Comparison of ENCODE assay signal across 8 mouse cellular contexts in genomic region chr4:129542592-129543141, GRCm38 (mm10). TPM values are rescaled to one million over a fixed set of nuclear protein-coding genes. Genes with fewer than 3 reads are reported as not detected.
DNase-seq lines count a peak whose midpoint lies in the region; ATAC-seq lines count a peak whose summit lies in the region.

Hdac1 (minus strand) TSS chr4:129542713.

- peak within 1 kb of the TSS; percentile 91 for H3K9ac ChIP-seq in hindbrain, embryonic 11.5 days (ENCODE audit: low read depth, low read length)

- no peaks in the 10 kb centered on the region for H3K27me3 ChIP-seq in hindbrain, embryonic 11.5 days (ENCODE audit: control insufficient read depth, insufficient read depth, low read length)

- DNase-seq in Muller cell, postnatal 12 days (ENCODE audit: inconsistent ontology term), result peak; percentile 100
- DNase-seq in cerebellum, adult 9-11 months, result peak; percentile 98
- DNase-seq in frontal cortex, adult 2 months (ENCODE audit: extremely low spot score in 1 of 2, low spot score in 1 of 2), result peak; percentile 94 to 95
- peak; percentile 99 for DNase-seq in hindbrain, embryonic 11.5 days (ENCODE audit: low spot score)
- DNase-seq in layer of hippocampus, postnatal 10 days (ENCODE audit: low spot score in 2 of 2), result peak; percentile 93 to 97
- peak; percentile 99 for DNase-seq in lung, postnatal 10 days
- peak; percentile 99 for DNase-seq in ovary, postnatal 36 days (ENCODE audit: low spot score)
- DNase-seq in thymus, postnatal 25 days, result peak; percentile 98

- WGBS in hindbrain, embryonic 11.5 days, result under 1% methylated on average over 37 of the region's 46 CpGs

- no peaks in the 10 kb centered on the region for H3K9me3 ChIP-seq in hindbrain, embryonic 11.5 days (ENCODE audit: control insufficient read depth, low read length)

- H3K36me3 ChIP-seq in hindbrain, embryonic 11.5 days (ENCODE audit: control insufficient read depth, insufficient read depth, low read length), result no peaks in the 10 kb centered on the region

- H3K4me2 ChIP-seq in hindbrain, embryonic 11.5 days (replicated peaks; ENCODE audit: low read depth, low read length), result peak within 1 kb of the TSS; percentile 71

- peak within 1 kb of the TSS; percentile 90 for H3K4me3 ChIP-seq in hindbrain, embryonic 11.5 days (ENCODE audit: low read depth, low read length)

- H3K27ac ChIP-seq in hindbrain, embryonic 11.5 days (ENCODE audit: low read depth, low read length), result peak within 1 kb of the TSS; percentile 62

- peak; percentile 99 for ATAC-seq in hindbrain, embryonic 11.5 days (ENCODE audit: low FRiP score)

- H3K4me1 ChIP-seq in hindbrain, embryonic 11.5 days (replicated peaks; ENCODE audit: control insufficient read depth, insufficient read depth, low read length), result no peaks in the 10 kb centered on the region; the same call in none of the 2 replicates

RNA-seq across cellular contexts. Expression of gene Hdac1, which starts in this region (rescaled TPM):
- 61.8 and 70.6 TPM in 2 replicates for polyA plus RNA-seq in frontal cortex, adult 2 months (2012; rRNA removed)
- polyA plus RNA-seq in hindbrain, embryonic 11.5 days (2014; fragmentation: Nextera tagmentation; extraction: Ambion mirVana), result 206 and 220 TPM in 2 replicates
- 10 to 100 TPM; 40.5 to 40.9 TPM for total RNA-seq in layer of hippocampus, postnatal 10 days (2021)

Comparison
In these comparisons a context has a peak if more than half of its experiments do, and no peak if none do; other contexts are left out.
1. Peak in every context shown above with its lines: DNase-seq, ATAC-seq, H3K4me3 ChIP-seq and H3K27ac ChIP-seq.